Mouse (Mus musculus): ENCODE measurements around the gene Glul. TPM values are rescaled to one million over a fixed set of nuclear protein-coding genes. Genes with fewer than 3 reads are reported as not detected.

Glul gene
- polyA plus RNA-seq, 1 experiment from 2014 or later = 130 TPM

DNA sequence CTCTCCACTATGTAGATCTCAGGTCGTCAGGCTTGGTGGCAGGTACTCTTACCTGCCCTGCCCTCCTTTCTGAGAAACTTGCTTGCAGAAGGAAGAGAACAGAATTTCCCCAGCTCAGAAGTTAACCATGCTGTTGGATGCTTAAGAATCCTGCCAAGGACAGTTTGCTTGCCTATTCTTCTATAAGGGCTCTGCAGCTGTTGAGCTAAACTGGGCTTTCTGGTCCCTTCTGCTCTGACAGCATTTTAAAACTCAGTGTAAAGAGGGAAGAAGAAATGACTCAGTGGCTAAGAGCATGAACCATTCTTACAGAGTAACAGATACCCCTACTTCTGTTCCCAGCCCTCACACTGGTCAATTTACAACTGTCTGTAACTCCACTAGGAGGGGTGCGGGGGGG is 41.2 kb downstream of the Glul start:
- Histone ChIP-seq H3K36me3 (ENCODE audit: control insufficient read depth, insufficient read depth, low read length) (no peaks in the 10 kb centered on the region), H3K4me3 (replicated peaks; ENCODE audit: low read depth, low read length) (no peak overlapping the region), H3K27ac (replicated peaks; ENCODE audit: low read depth, low read length) (no peak overlapping the region), H3K27me3 (ENCODE audit: control insufficient read depth, insufficient read depth, low read length) (no peaks in the 10 kb centered on the region), H3K4me1 (ENCODE audit: control insufficient read depth, insufficient read depth, low read length) (no peaks in the 10 kb centered on the region), H3K9me3 (ENCODE audit: control insufficient read depth, low read length) (no peaks in the 10 kb centered on the region), H3K4me2 (ENCODE audit: low read length) (no peak overlapping the region), H3K9ac (replicated peaks; ENCODE audit: low read length) (no peak overlapping the region)
- ATAC-seq (ENCODE audit: low FRiP score, low TSS enrichment) (no peak), DNase-seq (no peak)
- 89% methylated on average over 2 of the region's 2 CpGs for WGBS

DNA sequence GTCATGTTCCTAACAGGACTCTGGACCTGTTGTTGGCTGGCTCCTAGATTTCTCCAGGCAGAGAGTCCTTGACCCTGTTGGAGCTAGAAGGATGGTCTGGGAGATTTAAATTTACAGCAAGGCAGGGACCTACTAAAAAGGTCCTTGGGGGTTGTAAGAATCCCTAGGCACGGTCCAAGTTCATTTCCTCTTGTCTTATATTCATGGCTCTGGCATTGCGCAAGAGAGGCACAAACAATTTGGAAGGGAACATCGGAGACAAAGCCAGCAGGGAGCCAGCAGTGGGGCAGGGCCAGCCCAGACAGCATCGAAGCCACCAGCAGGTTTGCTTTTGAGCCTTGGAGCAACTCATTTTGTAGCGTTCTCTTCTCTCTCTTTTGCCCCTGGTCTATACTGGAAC is 45.4 kb downstream of the Glul start:
- H3K4me2 ChIP-seq (ENCODE audit: low read length) = no peak overlapping the region
- ATAC-seq (ENCODE audit: low FRiP score, low TSS enrichment) = no peak
- no peaks in the 10 kb centered on the region for H3K9me3 ChIP-seq (ENCODE audit: control insufficient read depth, low read length)
- 66% methylated on average over 5 of the region's 5 CpGs for WGBS
- no peak overlapping the region for H3K27ac ChIP-seq (replicated peaks; ENCODE audit: low read depth, low read length)
- no peaks in the 10 kb centered on the region for H3K4me1 ChIP-seq (ENCODE audit: control insufficient read depth, insufficient read depth, low read length)
- H3K9ac ChIP-seq (replicated peaks; ENCODE audit: low read length) = no peak overlapping the region
- H3K27me3 ChIP-seq (ENCODE audit: control insufficient read depth, insufficient read depth, low read length) = no peaks in the 10 kb centered on the region
- no peaks in the 10 kb centered on the region for H3K36me3 ChIP-seq (ENCODE audit: control insufficient read depth, insufficient read depth, low read length)
- H3K4me3 ChIP-seq (replicated peaks; ENCODE audit: low read depth, low read length) = no peak overlapping the region
- DNase-seq = no peak

DNA sequence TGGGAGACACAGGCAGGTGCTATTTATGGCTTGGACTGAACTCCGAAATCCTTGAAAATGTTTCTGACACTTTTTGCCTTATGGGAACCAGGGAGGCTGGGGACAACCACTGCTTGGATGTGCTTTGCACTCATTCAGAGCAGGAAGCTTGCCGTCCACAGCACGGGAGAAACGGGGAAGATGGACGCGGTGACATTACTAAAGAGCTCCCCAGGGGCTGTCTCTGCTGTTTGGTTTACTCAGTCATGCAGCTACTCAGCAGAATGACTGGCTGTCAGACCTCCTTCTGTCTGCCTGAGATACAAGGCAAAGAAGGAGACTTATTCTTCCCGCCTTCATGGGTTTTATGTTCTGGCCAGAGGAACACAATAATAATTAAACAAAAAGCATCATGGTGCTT is 47.2 kb downstream of the Glul start:
- Histone ChIP-seq H3K4me2 (ENCODE audit: low read length) (no peak overlapping the region), H3K4me1 (ENCODE audit: control insufficient read depth, insufficient read depth, low read length) (no peaks in the 10 kb centered on the region), H3K9ac (replicated peaks; ENCODE audit: low read length) (no peak overlapping the region), H3K9me3 (ENCODE audit: control insufficient read depth, low read length) (no peaks in the 10 kb centered on the region), H3K4me3 (replicated peaks; ENCODE audit: low read depth, low read length) (no peak overlapping the region), H3K36me3 (ENCODE audit: control insufficient read depth, insufficient read depth, low read length) (no peaks in the 10 kb centered on the region), H3K27ac (replicated peaks; ENCODE audit: low read depth, low read length) (no peak overlapping the region), H3K27me3 (ENCODE audit: control insufficient read depth, insufficient read depth, low read length) (no peaks in the 10 kb centered on the region)
- ATAC-seq (ENCODE audit: low FRiP score, low TSS enrichment) = no peak
- DNase-seq = peak; percentile 18
- WGBS = 17% methylated on average over 7 of the region's 7 CpGs

DNA sequence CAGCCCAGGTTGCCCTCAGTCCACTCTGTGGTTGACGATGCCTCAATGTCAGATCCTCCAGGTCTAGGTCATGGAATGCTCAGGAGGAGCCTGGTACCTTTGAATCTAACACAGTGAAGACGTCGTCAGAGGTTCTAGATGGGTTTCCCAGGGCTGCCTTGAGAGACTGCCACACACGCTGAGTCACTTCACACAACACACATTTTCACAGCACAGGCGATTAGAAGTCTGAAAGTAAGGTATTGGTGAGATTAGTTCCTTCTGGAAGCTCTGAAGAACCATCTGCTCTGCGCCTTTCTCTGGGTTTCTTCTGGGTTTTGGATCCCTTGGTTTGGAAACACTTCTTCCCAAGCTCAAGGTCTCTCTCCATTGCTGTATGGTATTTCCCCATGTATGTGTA is 48.1 kb downstream of the Glul start:
- DNase-seq = no peak
- ATAC-seq (ENCODE audit: low FRiP score, low TSS enrichment) = no peak
- H3K27me3 ChIP-seq (ENCODE audit: control insufficient read depth, insufficient read depth, low read length) = no peaks in the 10 kb centered on the region
- H3K27ac ChIP-seq (replicated peaks; ENCODE audit: low read depth, low read length) = no peak overlapping the region
- no peaks in the 10 kb centered on the region for H3K9me3 ChIP-seq (ENCODE audit: control insufficient read depth, low read length)
- H3K9ac ChIP-seq (replicated peaks; ENCODE audit: low read length) = no peak overlapping the region
- H3K4me1 ChIP-seq (ENCODE audit: control insufficient read depth, insufficient read depth, low read length) = no peaks in the 10 kb centered on the region
- no peak overlapping the region for H3K4me3 ChIP-seq (replicated peaks; ENCODE audit: low read depth, low read length)
- H3K4me2 ChIP-seq (ENCODE audit: low read length) = no peak overlapping the region
- WGBS = 92% methylated on average over 6 of the region's 6 CpGs
- H3K36me3 ChIP-seq (ENCODE audit: control insufficient read depth, insufficient read depth, low read length) = no peaks in the 10 kb centered on the region

DNA sequence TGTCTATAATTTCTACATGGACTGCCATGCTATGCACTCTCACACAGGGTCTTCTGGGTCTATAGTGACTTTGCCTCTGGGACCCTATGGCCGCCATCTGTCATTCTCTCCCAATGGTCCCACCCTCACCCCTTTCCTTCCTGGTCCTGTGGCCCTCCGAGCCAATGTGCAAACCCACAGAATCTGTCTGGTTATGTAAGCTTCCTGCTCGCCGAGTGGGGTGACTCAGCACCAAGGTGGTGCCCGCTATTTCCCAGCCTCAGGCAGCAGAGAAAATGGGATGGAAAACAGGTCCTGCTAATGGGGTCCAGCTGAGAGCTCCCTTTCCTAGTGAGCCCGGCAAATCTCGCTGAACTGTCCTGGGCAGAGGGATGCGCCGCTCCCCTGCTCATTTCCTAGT is 53.5 kb downstream of the Glul start:
- Histone ChIP-seq H3K27ac (replicated peaks; ENCODE audit: low read depth, low read length) (no peak overlapping the region), H3K4me1 (ENCODE audit: control insufficient read depth, insufficient read depth, low read length) (no peaks in the 10 kb centered on the region), H3K27me3 (ENCODE audit: control insufficient read depth, insufficient read depth, low read length) (no peaks in the 10 kb centered on the region), H3K9me3 (ENCODE audit: control insufficient read depth, low read length) (no peaks in the 10 kb centered on the region), H3K4me3 (replicated peaks; ENCODE audit: low read depth, low read length) (no peak overlapping the region), H3K4me2 (ENCODE audit: low read length) (no peak overlapping the region), H3K36me3 (ENCODE audit: control insufficient read depth, insufficient read depth, low read length) (no peaks in the 10 kb centered on the region), H3K9ac (replicated peaks; ENCODE audit: low read length) (no peak overlapping the region)
- DNase-seq (no peak), ATAC-seq (ENCODE audit: low FRiP score, low TSS enrichment) (no peak)
- WGBS = 89% methylated on average over 9 of the region's 9 CpGs

DNA sequence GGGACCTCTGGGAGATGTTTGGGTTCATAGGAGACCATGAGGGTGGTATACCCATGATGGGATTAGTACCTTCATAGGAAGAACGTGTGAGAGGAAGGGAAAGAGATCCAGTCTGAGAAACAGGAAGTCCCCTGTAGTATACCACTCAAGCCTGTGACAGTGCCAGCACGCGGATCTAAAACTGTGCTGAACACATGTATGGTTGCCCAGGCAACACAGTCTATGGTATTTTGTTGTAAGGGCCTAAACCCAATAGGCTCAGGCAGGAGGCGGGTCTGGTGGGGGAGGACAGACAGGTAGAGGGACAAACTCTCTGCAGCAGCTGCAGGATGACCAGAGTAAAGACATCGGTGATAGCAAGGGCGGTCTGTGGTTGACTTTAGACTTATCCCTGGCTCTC is 54.1 kb downstream of the Glul start:
- ATAC-seq (ENCODE audit: low FRiP score, low TSS enrichment) (no peak), DNase-seq (no peak)
- Histone ChIP-seq H3K27me3 (ENCODE audit: control insufficient read depth, insufficient read depth, low read length) (no peaks in the 10 kb centered on the region), H3K4me1 (ENCODE audit: control insufficient read depth, insufficient read depth, low read length) (no peaks in the 10 kb centered on the region), H3K4me2 (ENCODE audit: low read length) (no peak overlapping the region), H3K36me3 (ENCODE audit: control insufficient read depth, insufficient read depth, low read length) (no peaks in the 10 kb centered on the region), H3K9me3 (ENCODE audit: control insufficient read depth, low read length) (no peaks in the 10 kb centered on the region), H3K9ac (replicated peaks; ENCODE audit: low read length) (no peak overlapping the region), H3K4me3 (replicated peaks; ENCODE audit: low read depth, low read length) (no peak overlapping the region), H3K27ac (replicated peaks; ENCODE audit: low read depth, low read length) (no peak overlapping the region)
- 76% methylated on average over 6 of the region's 6 CpGs for WGBS

DNA sequence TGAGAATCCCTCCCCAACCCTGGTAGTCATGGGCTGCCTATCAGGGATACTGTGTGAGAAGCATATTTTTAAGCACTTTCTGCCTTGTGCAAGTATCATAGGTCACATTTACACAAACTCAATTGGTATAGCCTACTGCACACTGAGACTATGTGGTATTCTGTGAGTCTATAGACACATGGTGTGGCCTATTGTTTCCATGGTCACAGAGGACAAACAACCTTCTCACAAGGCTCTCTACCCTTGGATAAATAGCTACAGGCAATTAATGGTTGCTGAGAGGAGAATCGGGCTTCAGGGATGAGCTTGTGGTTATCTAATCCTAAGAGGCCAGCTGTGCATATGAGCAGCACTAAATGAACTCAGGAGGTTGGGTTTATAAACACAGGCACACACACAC is 58.1 kb downstream of the Glul start:
- Histone ChIP-seq H3K27ac (replicated peaks; ENCODE audit: low read depth, low read length) (no peak overlapping the region), H3K36me3 (ENCODE audit: control insufficient read depth, insufficient read depth, low read length) (no peaks in the 10 kb centered on the region), H3K4me1 (ENCODE audit: control insufficient read depth, insufficient read depth, low read length) (no peaks in the 10 kb centered on the region), H3K4me2 (ENCODE audit: low read length) (no peak overlapping the region), H3K9ac (replicated peaks; ENCODE audit: low read length) (no peak overlapping the region), H3K27me3 (ENCODE audit: control insufficient read depth, insufficient read depth, low read length) (no peaks in the 10 kb centered on the region), H3K4me3 (replicated peaks; ENCODE audit: low read depth, low read length) (no peak overlapping the region), H3K9me3 (ENCODE audit: control insufficient read depth, low read length) (no peaks in the 10 kb centered on the region)
- ATAC-seq (ENCODE audit: low FRiP score, low TSS enrichment) (no peak), DNase-seq (no peak)
- WGBS = 47% methylated on average over 1 of the region's 1 CpGs

Small RNAs within 50 kb of the gene (microRNA-seq; reads per million reads assigned to microRNA genes)
- 24.7 reads per million, percentile 43 among the genes with 10 or more reads in this experiment for gene Mir8114

Other genes starting within 250 kb of the Glul start
- gene Rgs8, start 246.9 kb upstream of the Glul start, polyA plus RNA-seq (2014; fragmentation: Nextera tagmentation; extraction: Ambion mirVana) = 30.4 and 31.6 TPM in 2 replicates
- gene Rgs16, start 159.6 kb upstream of the Glul start, polyA plus RNA-seq (2014; fragmentation: Nextera tagmentation; extraction: Ambion mirVana) = 8.1 and 12.0 TPM in 2 replicates
- 37.8 and 55.6 TPM in 2 replicates for gene Rnasel, start 150.5 kb upstream of the Glul start, polyA plus RNA-seq (2014; fragmentation: Nextera tagmentation; extraction: Ambion mirVana)
- 0.15 and 0.20 TPM in 2 replicates for gene Rgsl1, start 55.8 kb upstream of the Glul start, polyA plus RNA-seq (2014; fragmentation: Nextera tagmentation; extraction: Ambion mirVana)
- 0.50 and 0.55 TPM in 2 replicates for gene Teddm1b, start 25.6 kb upstream of the Glul start, polyA plus RNA-seq (2014; fragmentation: Nextera tagmentation; extraction: Ambion mirVana)
- not detected in 2 replicates for gene Teddm1a, start 8.2 kb upstream of the Glul start, polyA plus RNA-seq (2014; fragmentation: Nextera tagmentation; extraction: Ambion mirVana)
- 0.80 and 0.94 TPM in 2 replicates for gene Teddm2, start 284 bp downstream of the Glul start, polyA plus RNA-seq (2014; fragmentation: Nextera tagmentation; extraction: Ambion mirVana)

Measured in midbrain, embryonic 14.5 days (tissue).